Mouse (Mus musculus) hindbrain, embryonic 16.5 days (tissue): ENCODE data around the gene Ppp1r35. TPM values are rescaled to one million over a fixed set of nuclear protein-coding genes. Genes with fewer than 3 reads are reported as not detected.

Experiments
- ATAC-seq: fragments of 200-750 bp; cut with Nextera tagmentation; 2 replicates; pipeline ENCODE4 v1.8.0; 2017; ENCODE audit warnings: moderate TSS enrichment, moderate library complexity
- H3K27ac ChIP-seq: fragments of 300-500 bp; sonication (generic); 2 replicates; pipeline ENCODE4 v1.5.1; 2014; ENCODE audit warnings: low read depth, mild to moderate bottlenecking, control low read depth, low read length, moderate library complexity
- H3K27me3 ChIP-seq: fragments of 300-500 bp; sonication (generic); replicated peaks from 2 replicates; pipeline ENCODE4 v1.6.1; 2014; ENCODE audit warnings: low read length; ENCODE audit not compliant: control insufficient read depth, insufficient read depth
- H3K36me3 ChIP-seq: fragments of 300-500 bp; sonication (generic); 2 replicates; pipeline ENCODE4 v1.6.1; 2014; ENCODE audit warnings: mild to moderate bottlenecking, low read length, moderate library complexity, mixed read lengths; ENCODE audit not compliant: control insufficient read depth, insufficient read depth
- H3K4me1 ChIP-seq: fragments of 300-500 bp; sonication (generic); 2 replicates; pipeline ENCODE4 v1.6.1; 2014; ENCODE audit warnings: low read depth, low read length; ENCODE audit not compliant: control insufficient read depth, insufficient read depth
- H3K4me2 ChIP-seq: fragments of 300-500 bp; sonication (generic); 2 replicates; pipeline ENCODE4 v1.6.1; 2014; ENCODE audit warnings: mild to moderate bottlenecking, low read length, control low read depth, moderate library complexity
- H3K4me3 ChIP-seq: fragments of 300-500 bp; sonication (generic); 2 replicates; pipeline ENCODE4 v1.5.1; 2014; ENCODE audit warnings: mild to moderate bottlenecking, low read length, control low read depth, moderate library complexity
- H3K9ac ChIP-seq: fragments of 300-500 bp; sonication (generic); 2 replicates; pipeline ENCODE4 v1.6.1; 2014; ENCODE audit warnings: low read depth, mild to moderate bottlenecking, control low read depth, low read length, moderate library complexity
- H3K9me3 ChIP-seq: fragments of 300-500 bp; sonication (generic); 2 replicates; pipeline ENCODE4 v1.6.1; 2014; ENCODE audit warnings: mild to moderate bottlenecking, low read length, moderate library complexity; ENCODE audit not compliant: control insufficient read depth
- WGBS: fragments of 180-500 bp; shearing (Covaris S2); extraction: QIAGEN DNeasy Blood & Tissue Kit; methylation state at CpG from one replicate; pipeline ENCODE4 v1.1.7; 2014; 5-methylcytosine and 5-hydroxymethylcytosine counted together
- polyA plus RNA-seq: library from polyadenylated mRNA; unstranded; fragments of >200 nt; fragmentation: Nextera tagmentation; extraction: Ambion mirVana; gene quantifications from 2 replicates; pipeline ENCODE4 v1.2.1, GENCODE M21; 2015

Ppp1r35 gene
- polyA plus RNA-seq = 34.9 and 41.8 TPM in 2 replicates

DNA sequence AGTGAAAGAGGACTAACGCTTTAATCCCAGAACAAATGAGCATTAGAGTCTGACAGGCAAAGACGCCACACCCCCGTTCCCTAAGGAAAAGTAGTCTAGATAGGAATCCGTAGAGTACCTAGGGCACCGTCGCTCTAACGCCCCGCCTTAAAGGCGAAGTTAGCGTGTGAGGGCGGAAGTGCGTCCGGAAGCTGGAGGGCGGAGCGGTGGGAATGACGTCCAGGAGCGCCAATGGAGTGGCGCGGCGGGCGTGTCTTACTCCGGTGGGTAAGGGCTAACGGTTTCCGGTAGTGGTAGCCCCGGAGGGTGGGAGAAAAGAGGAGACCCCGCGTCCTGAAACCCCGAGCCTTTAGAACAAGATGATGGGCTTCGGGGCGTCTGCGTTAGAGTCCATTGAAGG lies at the start of gene Ppp1r35:
Ppp1r35 (plus strand) TSS at position 215 of the 400 bp plus-strand sequence.
- peaks cover 23% of the 10 kb centered on the region for H3K4me1 ChIP-seq
- 0% methylated on average over 31 of the region's 31 CpGs for WGBS

DNA sequence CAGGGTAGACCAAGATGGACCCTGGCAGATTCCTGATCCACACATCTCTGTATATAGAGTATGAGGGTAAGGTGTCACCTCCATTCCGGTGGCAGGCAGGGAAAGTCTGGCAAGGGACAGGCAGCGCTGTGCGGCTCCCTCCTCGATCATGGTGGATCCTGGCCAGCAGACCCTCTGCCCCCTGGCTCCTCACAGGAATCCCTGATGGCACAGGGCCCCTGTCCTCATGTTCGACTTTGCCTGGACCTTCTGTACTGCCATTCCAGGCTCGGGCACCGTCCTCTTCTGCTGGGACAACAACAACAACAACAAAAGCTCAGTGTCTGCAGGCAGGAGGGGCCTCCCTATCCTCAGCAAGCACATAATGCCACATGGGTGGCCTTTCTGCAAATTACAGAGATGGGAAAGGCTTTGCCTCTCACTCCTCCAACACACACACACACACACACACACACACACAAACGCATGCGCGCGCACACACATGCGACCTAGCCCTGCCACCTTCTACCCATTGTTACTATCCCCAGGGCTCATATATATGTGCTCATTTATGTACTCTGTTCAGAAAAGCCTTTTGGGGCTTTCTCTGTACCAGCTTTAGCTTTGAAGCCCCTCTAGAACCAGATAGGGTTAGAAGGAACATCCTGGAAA lies 44.9 kb upstream of the Ppp1r35 start:
- Histone ChIP-seq H3K27me3 (no peaks in the 10 kb centered on the region), H3K4me3 (peak overlapping the region; percentile 29), H3K4me1 (peaks cover 48% of the 10 kb centered on the region), H3K4me2 (peak overlapping the region; percentile 60), H3K27ac (peak overlapping the region; percentile 94), H3K9ac (peak overlapping the region; percentile 45), H3K9me3 (no peaks in the 10 kb centered on the region), H3K36me3 (peaks cover 23% of the 10 kb centered on the region)
- 29% methylated on average over 12 of the region's 12 CpGs for WGBS
- ATAC-seq = peak; percentile 54

More for the DNA sequence above, at the start of gene Ppp1r35:
- ATAC-seq = peak; percentile 97
- Histone ChIP-seq H3K27me3 (no peaks in the 10 kb centered on the region), H3K4me3 (peak within 1 kb of the TSS; percentile 90), H3K9me3 (no peaks in the 10 kb centered on the region), H3K27ac (peak within 1 kb of the TSS; percentile 93), H3K36me3 (peaks cover 19% of the 10 kb centered on the region; the same call in 1 of the 2 replicates), H3K9ac (peak within 1 kb of the TSS; percentile 97), H3K4me2 (peak within 1 kb of the TSS; percentile 92)

DNA sequence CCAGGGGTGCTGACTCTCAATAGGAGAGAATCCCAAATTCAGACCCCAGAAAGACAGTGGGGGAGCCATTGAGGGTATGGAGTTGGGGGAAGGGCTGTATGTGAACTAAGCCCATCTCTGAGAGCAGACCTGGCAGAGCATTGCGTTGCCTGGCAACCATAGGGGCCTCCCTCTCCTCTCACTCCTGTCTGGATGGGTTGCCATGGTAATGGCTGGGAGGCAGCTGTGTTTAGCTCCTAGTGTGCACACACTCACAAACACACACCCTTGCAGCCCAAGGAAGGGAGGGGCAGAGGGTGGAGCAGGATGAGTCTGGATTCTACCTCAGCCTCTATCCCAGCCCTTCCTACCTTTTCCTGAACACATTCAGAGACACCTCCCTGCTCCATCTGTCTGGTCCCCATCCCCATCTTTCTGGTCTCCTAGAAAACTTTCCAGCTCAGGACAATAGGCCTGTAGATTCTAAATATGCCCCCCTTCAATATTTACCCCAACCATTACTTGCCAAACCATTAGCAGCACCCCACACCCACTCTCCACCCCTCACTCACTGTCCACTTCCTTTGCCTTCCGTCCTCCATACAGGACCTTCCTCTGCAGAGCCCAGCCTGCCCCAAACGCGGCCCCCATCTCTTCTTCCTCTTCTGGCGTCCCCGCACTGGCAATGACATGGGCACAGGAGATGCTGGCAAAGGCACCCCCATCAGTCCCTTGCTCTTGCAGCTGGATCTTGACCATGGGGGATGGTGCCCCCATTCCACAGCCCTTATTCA lies 44.2 kb upstream of the Ppp1r35 start:
- peak; percentile 95 for ATAC-seq
- Histone ChIP-seq H3K4me1 (peaks cover 54% of the 10 kb centered on the region), H3K27ac (peak overlapping the region; percentile 94), H3K4me3 (peak overlapping the region; percentile 29), H3K27me3 (no peaks in the 10 kb centered on the region), H3K9me3 (no peaks in the 10 kb centered on the region), H3K9ac (peak overlapping the region; percentile 45), H3K36me3 (peaks cover 21% of the 10 kb centered on the region), H3K4me2 (peak overlapping the region; percentile 60)
- 31% methylated on average over 6 of the region's 6 CpGs for WGBS

DNA sequence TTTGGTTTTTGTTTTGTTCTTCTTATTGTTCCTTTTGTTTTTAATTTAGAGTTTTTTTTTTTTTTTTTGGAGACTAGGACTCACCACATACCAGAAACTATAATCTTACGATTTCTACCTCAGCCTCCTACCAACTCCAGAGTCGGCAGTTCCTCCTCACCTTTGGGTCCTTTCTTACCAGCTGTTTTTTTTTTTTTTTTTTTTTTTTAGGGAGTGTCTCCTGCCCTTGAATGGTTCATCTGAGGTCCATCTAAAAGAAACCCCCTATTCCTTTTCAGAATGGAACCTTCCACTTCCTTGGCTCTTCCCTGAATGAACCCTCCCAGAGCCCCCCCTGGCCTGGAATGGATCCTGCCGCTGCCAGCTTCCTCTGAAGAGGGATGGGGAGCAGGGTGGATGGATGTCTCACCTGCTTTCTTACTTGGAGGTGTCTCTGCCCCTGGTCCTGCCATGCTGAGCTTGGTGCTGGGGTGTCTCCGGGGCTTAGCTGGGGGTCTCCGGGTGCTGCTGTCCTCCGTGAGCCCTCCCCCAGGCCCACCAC lies 41.2 kb upstream of the Ppp1r35 start:
- Histone ChIP-seq H3K9me3 (no peaks in the 10 kb centered on the region), H3K9ac (peak overlapping the region; percentile 2; the same call in 1 of the 2 replicates), H3K4me1 (peaks cover 59% of the 10 kb centered on the region), H3K4me2 (peak overlapping the region; percentile 90), H3K27me3 (no peaks in the 10 kb centered on the region), H3K36me3 (peaks cover 12% of the 10 kb centered on the region), H3K4me3 (no peak overlapping the region), H3K27ac (no peak overlapping the region)
- ATAC-seq = no peak
- WGBS = 76% methylated on average over 6 of the region's 6 CpGs

DNA sequence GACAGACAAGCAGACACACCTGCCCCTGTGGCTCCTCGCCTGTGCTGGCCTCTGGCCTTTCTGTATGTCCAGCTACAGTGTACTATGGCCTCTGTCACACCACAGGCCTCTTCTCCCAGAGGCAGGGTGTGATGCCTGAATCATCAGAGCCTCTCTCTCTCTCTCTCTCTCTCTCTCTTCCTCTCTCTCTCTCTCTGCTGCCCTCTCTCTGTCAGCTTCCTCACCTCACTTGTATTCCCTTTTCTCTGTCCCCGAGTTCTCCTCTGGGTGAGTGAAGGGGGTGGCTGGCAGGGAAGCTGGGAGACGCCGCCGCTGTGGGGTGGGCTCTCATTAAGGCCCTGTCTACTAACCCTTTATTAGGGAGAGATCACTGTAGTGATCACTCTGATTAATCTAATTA lies 40.1 kb upstream of the Ppp1r35 start:
- peak overlapping the region; percentile 90 for H3K4me2 ChIP-seq
- H3K4me1 ChIP-seq = peaks cover 52% of the 10 kb centered on the region
- peak overlapping the region; percentile 9; the same call in 1 of the 2 replicates for H3K4me3 ChIP-seq
- H3K27ac ChIP-seq = peak overlapping the region; percentile 68
- WGBS = 24% methylated on average over 5 of the region's 5 CpGs
- ATAC-seq = no peak
- peaks cover 8% of the 10 kb centered on the region for H3K36me3 ChIP-seq
- peak overlapping the region; percentile 57 for H3K9ac ChIP-seq
- no peaks in the 10 kb centered on the region for H3K27me3 ChIP-seq
- H3K9me3 ChIP-seq = no peaks in the 10 kb centered on the region

DNA sequence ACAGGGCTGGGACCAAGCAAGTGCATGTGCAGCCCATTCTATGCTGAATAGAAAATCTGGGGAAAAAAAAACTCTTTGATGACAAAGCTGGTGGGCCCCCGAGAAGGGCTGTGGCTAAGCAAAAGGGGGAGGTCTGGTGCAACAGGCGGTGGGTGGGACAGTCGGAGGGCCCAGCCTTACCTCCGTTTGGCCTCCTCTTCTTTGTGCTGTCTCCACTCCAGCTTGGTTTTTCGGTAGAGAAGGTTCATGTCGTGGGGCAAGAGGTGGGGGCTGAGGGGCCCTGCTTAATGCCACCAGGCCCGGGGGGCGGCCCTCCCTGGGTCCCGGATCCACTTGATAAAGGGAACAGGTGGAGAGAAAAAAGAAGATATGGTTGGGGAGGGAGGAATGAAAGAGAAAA lies 39.2 kb upstream of the Ppp1r35 start:
- peak overlapping the region; percentile 66 for H3K4me3 ChIP-seq
- no peaks in the 10 kb centered on the region for H3K9me3 ChIP-seq
- H3K36me3 ChIP-seq = peaks cover 8% of the 10 kb centered on the region
- H3K4me1 ChIP-seq = peaks cover 43% of the 10 kb centered on the region
- H3K9ac ChIP-seq = peak overlapping the region; percentile 90
- 36% methylated on average over 9 of the region's 9 CpGs for WGBS
- no peaks in the 10 kb centered on the region for H3K27me3 ChIP-seq
- peak overlapping the region; percentile 86 for H3K27ac ChIP-seq
- H3K4me2 ChIP-seq = peak overlapping the region; percentile 90
- ATAC-seq = no peak

DNA sequence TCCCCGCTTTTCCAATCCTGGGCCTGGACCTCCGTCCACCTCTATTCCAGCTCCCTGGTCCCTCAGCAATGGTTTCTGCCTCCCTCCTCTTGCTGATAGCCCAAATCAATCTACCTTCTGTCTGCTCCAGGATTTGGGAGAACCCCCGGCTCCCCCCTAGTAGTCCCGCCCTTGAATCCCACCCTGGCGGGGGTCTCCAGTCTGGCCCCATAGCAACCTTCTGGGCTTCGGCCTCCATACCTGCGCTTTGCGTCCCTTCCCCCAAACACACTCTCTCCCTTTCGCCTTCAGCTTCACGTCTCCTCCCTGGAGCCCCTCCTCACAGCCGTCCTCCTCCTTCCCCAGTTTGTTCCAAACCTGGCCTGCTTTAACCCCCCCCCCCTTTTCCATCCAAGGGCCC lies 38.1 kb upstream of the Ppp1r35 start:
- Histone ChIP-seq H3K4me3 (peak overlapping the region; percentile 66), H3K4me1 (peaks cover 36% of the 10 kb centered on the region), H3K9ac (peak overlapping the region; percentile 90), H3K4me2 (peak overlapping the region; percentile 90), H3K27me3 (no peaks in the 10 kb centered on the region), H3K27ac (peak overlapping the region; percentile 86), H3K36me3 (peaks cover 6% of the 10 kb centered on the region), H3K9me3 (no peaks in the 10 kb centered on the region)
- peak; percentile 15; the same call in 1 of the 2 replicates for ATAC-seq
- 8% methylated on average over 11 of the region's 11 CpGs for WGBS

DNA sequence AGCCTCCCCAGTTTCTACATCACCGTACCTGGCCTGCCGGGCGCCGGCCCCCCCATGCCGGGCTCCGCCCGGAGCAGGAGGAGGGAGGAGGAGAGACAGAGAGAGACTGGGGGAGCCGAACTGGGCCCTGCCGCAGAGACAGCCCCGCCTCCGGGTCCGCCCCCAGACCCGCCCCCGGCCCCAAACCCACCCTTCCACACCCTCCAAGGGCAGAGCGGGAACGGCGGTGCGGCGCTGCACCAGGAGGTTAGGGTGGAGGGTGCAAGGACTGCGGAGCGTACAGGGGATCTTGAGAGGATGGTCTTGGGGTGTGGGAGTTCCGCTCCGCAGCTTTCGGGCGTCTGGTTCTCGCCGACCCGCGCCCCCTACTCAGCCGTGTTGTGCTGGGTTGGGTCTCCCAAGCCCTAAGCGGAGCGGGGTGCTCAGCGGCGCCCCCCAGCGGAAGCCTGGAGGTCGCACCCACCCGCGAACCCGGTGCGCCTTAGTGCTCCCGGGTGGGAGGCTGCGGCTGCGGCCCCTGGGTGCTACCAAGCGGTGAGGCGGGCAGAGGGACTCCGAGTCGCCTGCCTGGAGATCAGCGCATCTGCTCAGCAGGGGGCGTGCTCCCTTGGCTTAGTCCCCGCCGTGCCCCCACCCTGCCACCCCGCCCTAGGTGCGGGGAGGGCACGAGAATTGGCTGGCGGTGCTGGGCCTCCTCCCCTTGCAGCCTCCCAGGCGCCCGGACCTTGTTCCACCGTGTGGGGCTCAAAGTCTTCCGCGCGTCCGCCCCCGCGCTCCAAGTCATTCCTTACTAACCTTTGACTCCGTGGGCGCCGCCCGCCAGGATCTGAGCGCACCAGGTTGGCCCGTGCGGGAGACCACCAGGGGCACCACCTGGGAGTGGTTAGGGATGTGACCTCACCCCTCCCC lies 37.4 kb upstream of the Ppp1r35 start, which contains the start of gene Nyap1:
Nyap1 (minus strand) TSS at position 585 of the 909 bp plus-strand sequence.
- H3K27me3 ChIP-seq = no peaks in the 10 kb centered on the region
- H3K9ac ChIP-seq = peak within 1 kb of the TSS; percentile 90
- H3K36me3 ChIP-seq = no peaks in the 10 kb centered on the region; the same call in 1 of the 2 replicates
- under 1% methylated on average over 65 of the region's 71 CpGs for WGBS
- peak within 1 kb of the TSS; percentile 90 for H3K4me2 ChIP-seq
- peak within 1 kb of the TSS; percentile 66 for H3K4me3 ChIP-seq
- peak within 1 kb of the TSS; percentile 86 for H3K27ac ChIP-seq
- ATAC-seq = peak; percentile 89
- peaks cover 32% of the 10 kb centered on the region for H3K4me1 ChIP-seq
- no peaks in the 10 kb centered on the region for H3K9me3 ChIP-seq
